Comparison of ENCODE assay signal across 13 mouse cellular contexts in the genomic region with DNA sequence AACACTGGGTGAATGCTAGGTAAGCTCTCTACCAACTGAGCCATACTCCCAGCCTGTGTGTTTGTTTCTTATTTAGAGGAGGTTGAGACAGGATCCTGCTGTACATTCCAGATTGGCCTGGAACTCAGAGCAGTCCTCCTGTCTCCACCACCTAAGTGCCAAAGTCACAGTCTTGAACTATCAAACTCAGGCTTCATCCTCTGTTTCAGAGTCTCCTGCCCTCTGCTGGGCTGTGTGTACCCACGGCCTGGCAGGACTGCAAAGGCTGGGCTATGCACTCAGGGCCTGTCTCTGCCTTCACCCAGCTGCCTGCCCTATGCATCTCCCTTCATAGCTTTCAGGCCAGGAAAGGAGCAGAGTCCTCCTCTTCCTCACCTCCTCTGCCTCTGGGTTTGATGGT. TPM values are rescaled to one million over a fixed set of nuclear protein-coding genes. Genes with fewer than 3 reads are reported as not detected.
DNase-seq lines count a peak whose midpoint lies in the region; ATAC-seq and TF ChIP-seq lines count a peak whose summit lies in the region.
"Had no signal": no experiment of that assay in that cellular context is flagged by ENCODE, and none has a peak within 500 bp of the region (broad histone marks: within the 10 kb centered on the region; RNA-seq: fewer than 3 reads in every experiment).

No protein-coding gene starts in this region.

- DNase-seq in cerebellum, adult 11-12 months, result peak; percentile 58
- DNase-seq in liver, adult 2 months (ENCODE audit: extremely low read depth, low read depth, low spot score), result no peak
- no peak for DNase-seq in liver
- peak; percentile 57 to 63 for DNase-seq in cerebellum, postnatal 14 days
- DNase-seq in ovary, postnatal 36 days (ENCODE audit: low spot score), result no peak
- DNase-seq in kidney, postnatal 25 days, result no peak
- DNase-seq: kidney, postnatal 10 days; thymus, postnatal 4 days had no signal

- no peaks in the 10 kb centered on the region for H3K79me2 ChIP-seq in liver, adult 2 months (ENCODE audit: control insufficient read depth, insufficient read depth, low read length)

- no peaks in the 10 kb centered on the region for H3K9me3 ChIP-seq in E14TG2a.4 (ENCODE audit: low read length)

- H3K36me3 ChIP-seq in liver, adult 2 months (ENCODE audit: control insufficient read depth, insufficient read depth, low read length), result no peaks in the 10 kb centered on the region
- H3K36me3 ChIP-seq in E14TG2a.4 (ENCODE audit: insufficient read depth, low read length), result no peaks in the 10 kb centered on the region

- no peak overlapping the region for H3K4me3 ChIP-seq in liver, adult 2 months (ENCODE audit: insufficient read depth, low read depth, low read length)
- H3K4me3 ChIP-seq in E14TG2a.4 (replicated peaks; ENCODE audit: low read length), result no peak overlapping the region
- H3K4me3 ChIP-seq: myocyte had no signal

- no peaks in the 10 kb centered on the region for H3K4me1 ChIP-seq in liver, adult 2 months (ENCODE audit: control insufficient read depth, insufficient read depth, low read length)
- peaks cover 23% of the 10 kb centered on the region for H3K4me1 ChIP-seq in E14TG2a.4 (replicated peaks; ENCODE audit: low read depth, low read length)

- WGBS in liver, adult 2 months, result 15% methylated on average over 1 of the region's 1 CpGs

- H3K9ac ChIP-seq in liver, adult 2 months (ENCODE audit: low read depth, low read length), result no peak overlapping the region

- H3K27me3 ChIP-seq in liver, adult 2 months (ENCODE audit: control insufficient read depth, insufficient read depth, low read length), result peaks cover 5% of the 10 kb centered on the region; the same call in 1 of the 2 replicates
- H3K27me3 ChIP-seq in E14TG2a.4 (ENCODE audit: insufficient read depth, low read length), result peaks cover 57% of the 10 kb centered on the region

- TF ChIP-seq POLR2A in liver, adult 2 months (IDR thresholded peaks at IDR 0.05; ENCODE audit: extremely low read depth, insufficient read depth, low read length), result no peak

- no peak overlapping the region for H3K27ac ChIP-seq in liver, adult 2 months (replicated peaks; ENCODE audit: insufficient read depth, low read depth, low read length)

- no peak for ATAC-seq in cerebellum, adult (ENCODE audit: insufficient number of reproducible peaks, low FRiP score, low TSS enrichment)

- peak; percentile 39 for TF ChIP-seq CTCF in liver, adult 2 months (IDR thresholded peaks at IDR 0.05; ENCODE audit: low read depth, low read length)
- 0 out of 2 replicates have a peak, but pooled peaks have one; percentile 9 for TF ChIP-seq CTCF in E14TG2a.4 (conservative IDR thresholded peaks at IDR 0.05; ENCODE audit: low read length)

RNA-seq across cellular contexts. Expression of a gene that starts 7.4 kb away (rescaled TPM):
- 0.07 TPM in 1 of 2 replicates, not detected in the other for total RNA-seq in liver, adult 2 months (2014; rRNA removed)
- polyA plus RNA-seq in liver, adult 2 months (2012; rRNA removed), result not detected in 2 replicates
- polyA plus RNA-seq: C2C12; liver, embryonic 16.5 days; myocyte had no signal

RNA-seq across cellular contexts. Expression of a gene that starts 28.9 kb away (rescaled TPM):
- 146 and 158 TPM in 2 replicates for total RNA-seq in liver, adult 2 months (2014; rRNA removed)
- 537 and 608 TPM in 2 replicates for polyA plus RNA-seq in liver, adult 2 months (2012; rRNA removed)
- polyA plus RNA-seq: C2C12, myocyte had no signal

RNA-seq across cellular contexts. Expression of a gene that starts 31.5 kb away (rescaled TPM):
- 25.5 and 27.1 TPM in 2 replicates for total RNA-seq in liver, adult 2 months (2014; rRNA removed)
- polyA plus RNA-seq in liver, adult 2 months (2012; rRNA removed), result 99.7 and 206 TPM in 2 replicates

RNA-seq across cellular contexts. Expression of a gene that starts 50.6 kb away (rescaled TPM):
- not detected in 2 replicates for total RNA-seq in liver, adult 2 months (2014; rRNA removed)
- polyA plus RNA-seq in liver, adult 2 months (2012; rRNA removed), result 0.22 and 0.27 TPM in 2 replicates
- polyA plus RNA-seq: myocyte had no signal

RNA-seq across cellular contexts. Expression of a gene that starts 52.4 kb away (rescaled TPM):
- 1.4 and 2.6 TPM in 2 replicates for total RNA-seq in liver, adult 2 months (2014; rRNA removed)
- polyA plus RNA-seq in liver, adult 2 months (2012; rRNA removed), result 4.9 and 7.1 TPM in 2 replicates
- polyA plus RNA-seq: C2C12; liver, embryonic 16.5 days; myocyte had no signal

Comparison
In these comparisons a context has a peak if more than half of its experiments do, and no peak if none do; other contexts are left out.
1. DNase-seq: peak in cerebellum, adult 11-12 months (single experiment) and cerebellum, postnatal 14 days (2 of 2); none in liver, adult 2 months (single experiment), liver (single experiment), ovary, postnatal 36 days (single experiment) and kidney, postnatal 25 days (0 of 2).